Mouse (Mus musculus): ENCODE data around the gene Gm38392.
A peak's percentile ranks its signal among the peaks of the same experiment; 100 is the strongest.

- TF ChIP-seq POLR2A (IDR thresholded peaks at IDR 0.05; ENCODE audit: extremely low read depth, insufficient read depth, low read length): no peak
- peak; percentile 90 for TF ChIP-seq CTCF (IDR thresholded peaks at IDR 0.05; ENCODE audit: extremely low read depth, insufficient read depth, low read length)
These were observed 42.9 kb downstream of the Gm38392 start for GRCm38 (mm10) chr3:88244071-88244470.
